ENCODE assay signal across 12 mouse cellular contexts in the genomic region with DNA sequence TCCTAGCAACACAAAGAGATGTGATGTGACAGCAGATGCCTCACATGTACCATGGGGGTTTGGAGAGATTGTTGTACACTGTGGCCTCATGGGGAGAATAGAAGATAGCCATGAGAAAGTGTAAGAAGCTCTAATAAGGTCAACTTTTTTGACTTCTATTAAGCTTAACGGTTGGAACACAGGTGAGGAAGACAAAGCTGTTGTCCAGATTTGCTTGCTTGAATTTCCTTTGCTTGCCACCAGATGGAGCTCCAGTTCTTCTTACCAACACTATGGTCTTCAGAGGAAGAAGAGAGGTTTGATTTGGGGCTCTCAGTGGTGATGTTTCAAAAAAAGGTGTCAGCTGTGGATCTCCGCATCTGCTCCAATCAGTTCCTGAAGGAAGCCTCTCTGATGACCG. TPM values are rescaled to one million over a fixed set of nuclear protein-coding genes. Genes with fewer than 3 reads are reported as not detected.
DNase-seq lines count a peak whose midpoint lies in the region; ATAC-seq and TF ChIP-seq lines count a peak whose summit lies in the region.
"Not testable (repeated sequence)": the region's sequence is repeated elsewhere in the genome, so short reads cannot be mapped to it uniquely, and the experiment has no call there.
"Had no signal": no experiment of that assay in that cellular context is flagged by ENCODE, and none has a peak within 500 bp of the region (broad histone marks: within the 10 kb centered on the region; RNA-seq: fewer than 3 reads in every experiment).

No protein-coding gene starts in this region.

- H3K4me2 ChIP-seq in forebrain, embryonic 11.5 days (ENCODE audit: low read depth, low read length, severe bottlenecking); midbrain, embryonic 15.5 days: not testable (repeated sequence)

- H3K4me1 ChIP-seq in forebrain, embryonic 11.5 days (replicated peaks; ENCODE audit: control insufficient read depth, insufficient read depth, low read length); liver, adult 2 months (ENCODE audit: control insufficient read depth, insufficient read depth, low read length); midbrain, embryonic 15.5 days: not testable (repeated sequence)

- not testable (repeated sequence) for H3K36me3 ChIP-seq in forebrain, embryonic 11.5 days (ENCODE audit: control insufficient read depth, insufficient read depth, low read length); liver, adult 2 months (ENCODE audit: control insufficient read depth, insufficient read depth, low read length); midbrain, embryonic 15.5 days (replicated peaks)

- WGBS in forebrain, embryonic 11.5 days, result 36% methylated on average over 3 of the region's 3 CpGs
- WGBS in liver, adult 2 months, result 31% methylated on average over 3 of the region's 3 CpGs
- 50% methylated on average over 3 of the region's 3 CpGs for WGBS in midbrain, embryonic 15.5 days

- H3K4me3 ChIP-seq in forebrain, embryonic 11.5 days (ENCODE audit: low read depth, low read length); liver, adult 2 months (ENCODE audit: insufficient read depth, low read depth, low read length); midbrain, embryonic 15.5 days: not testable (repeated sequence)

- peak; percentile 27; the same call in 1 of the 2 replicates for ATAC-seq in forebrain, embryonic 11.5 days (replicated peaks; ENCODE audit: low FRiP score)
- ATAC-seq in hematopoietic stem cell, adult 5-6 weeks (replicated peaks in 1 of 2; ENCODE audit: insufficient read depth in 1 of 2, low FRiP score in 2 of 2, low TSS enrichment in 1 of 2, low read depth in 1 of 2, poor library complexity in 2 of 2, severe bottlenecking in 2 of 2), result peak; percentile 69 to 71
- peak; percentile 54; the same call in 1 of the 2 replicates for ATAC-seq in midbrain, embryonic 15.5 days (replicated peaks)

- not testable (repeated sequence) for H3K9ac ChIP-seq in forebrain, embryonic 11.5 days (ENCODE audit: low read length); liver, adult 2 months (ENCODE audit: low read depth, low read length); midbrain, embryonic 15.5 days

- not testable (repeated sequence) for TF ChIP-seq POLR2A in liver, adult 2 months (IDR thresholded peaks at IDR 0.05; ENCODE audit: extremely low read depth, insufficient read depth, low read length)

- peak; percentile 7 for DNase-seq in A20 (ENCODE audit: low read depth, low spot score)
- DNase-seq in cerebellum, adult 11 months, result peak; percentile 6
- DNase-seq in forebrain, embryonic 11.5 days (ENCODE audit: low spot score), result not testable (repeated sequence)
- DNase-seq in kidney, postnatal 4 days, result peak; percentile 3 to 9
- DNase-seq in liver, adult 2 months (ENCODE audit: extremely low read depth, low read depth, low spot score), result peak; percentile 2
- peak; percentile 14 for DNase-seq in right cerebral cortex, postnatal 25 days

- TF ChIP-seq CTCF in liver, adult 2 months (IDR thresholded peaks at IDR 0.05; ENCODE audit: low read depth, low read length), result not testable (repeated sequence)

- H3K27me3 ChIP-seq in forebrain, embryonic 11.5 days (ENCODE audit: control insufficient read depth, insufficient read depth, low read length); liver, adult 2 months (ENCODE audit: control insufficient read depth, insufficient read depth, low read length); midbrain, embryonic 15.5 days (replicated peaks): not testable (repeated sequence)

- not testable (repeated sequence) for H3K79me2 ChIP-seq in liver, adult 2 months (ENCODE audit: control insufficient read depth, insufficient read depth, low read length)

- not testable (repeated sequence) for H3K27ac ChIP-seq in forebrain, embryonic 11.5 days (ENCODE audit: low read depth, low read length); liver, adult 2 months (replicated peaks; ENCODE audit: insufficient read depth, low read depth, low read length); midbrain, embryonic 15.5 days

- H3K9me3 ChIP-seq in forebrain, embryonic 11.5 days (ENCODE audit: control insufficient read depth, low read length); midbrain, embryonic 15.5 days: not testable (repeated sequence)

RNA-seq across cellular contexts. Expression of a gene that starts 35.0 kb away (rescaled TPM):
- not detected in 2 replicates for polyA plus RNA-seq in forebrain, embryonic 11.5 days (2014; fragmentation: Nextera tagmentation; extraction: Ambion mirVana)
- not detected in 2 replicates for total RNA-seq in hematopoietic stem cell, adult 5-6 weeks (2017)
- total RNA-seq in liver, adult 2 months (2014; rRNA removed), result not detected in 2 replicates
- not detected in 2 replicates for polyA plus RNA-seq in liver, adult 2 months (2012; rRNA removed)
- polyA plus RNA-seq in midbrain, embryonic 15.5 days (2015; fragmentation: Nextera tagmentation; extraction: Ambion mirVana), result not detected in 2 replicates
- total RNA-seq: layer of hippocampus, adult 18-20 months had no signal
- polyA plus RNA-seq: embryonic facial prominence, embryonic 10.5 days; heart, embryonic 10.5 days; liver, embryonic 11.5 days had no signal

RNA-seq across cellular contexts. Expression of a gene that starts 35.0 kb away (rescaled TPM):
- not detected in 2 replicates for polyA plus RNA-seq in forebrain, embryonic 11.5 days (2014; fragmentation: Nextera tagmentation; extraction: Ambion mirVana)
- total RNA-seq in hematopoietic stem cell, adult 5-6 weeks (2017), result not detected in 2 replicates
- total RNA-seq in liver, adult 2 months (2014; rRNA removed), result not detected in 2 replicates
- not detected in 2 replicates for polyA plus RNA-seq in liver, adult 2 months (2012; rRNA removed)
- not detected in 2 replicates for polyA plus RNA-seq in midbrain, embryonic 15.5 days (2015; fragmentation: Nextera tagmentation; extraction: Ambion mirVana)
- total RNA-seq: layer of hippocampus, adult 18-20 months had no signal
- polyA plus RNA-seq: embryonic facial prominence, embryonic 10.5 days; heart, embryonic 10.5 days; liver, embryonic 11.5 days had no signal
